Mouse (Mus musculus): ENCODE measurements around the gene Npepl1.
A peak's percentile ranks its signal among the peaks of the same experiment; 100 is the strongest.

The Npepl1 gene

GRCm38 (mm10) chr2:174109991-174110782, at the start of gene Npepl1:
Gene Npepl1 (plus strand): TSS chr2:174110349.
- DNase-seq = peak; percentile 72 to 86

GRCm38 (mm10) chr2:174061219-174061618, 48.9 kb upstream of the Npepl1 start:
- no peak for DNase-seq

- no peak for DNase-seq
Measured at GRCm38 (mm10) chr2:174063074-174063473, 47.1 kb upstream of the Npepl1 start.

GRCm38 (mm10) chr2:174063527-174064211, 46.5 kb upstream of the Npepl1 start:
- no peak for DNase-seq

GRCm38 (mm10) chr2:174067793-174068419, 42.2 kb upstream of the Npepl1 start:
- DNase-seq = no peak

- DNase-seq = no peak
Measured at GRCm38 (mm10) chr2:174069532-174070049, 40.6 kb upstream of the Npepl1 start.

- DNase-seq = no peak
Measured at GRCm38 (mm10) chr2:174071406-174071805, 38.7 kb upstream of the Npepl1 start.

- no peak for DNase-seq
Measured at GRCm38 (mm10) chr2:174073156-174073790, 36.9 kb upstream of the Npepl1 start.

GRCm38 (mm10) chr2:174074621-174075020, 35.5 kb upstream of the Npepl1 start:
- DNase-seq = no peak

GRCm38 (mm10) chr2:174075072-174075570, 35.0 kb upstream of the Npepl1 start:
- no peak for DNase-seq

GRCm38 (mm10) chr2:174075673-174076432, 34.3 kb upstream of the Npepl1 start, which contains the start of gene Stx16:
Gene Stx16 (plus strand): TSS chr2:174076308.
- DNase-seq = peak; percentile 95 to 96

- peak in 1 of 2 experiments; percentile 54 for DNase-seq
Measured at GRCm38 (mm10) chr2:174076433-174076824, 33.7 kb upstream of the Npepl1 start.

- no peak for DNase-seq
Measured at GRCm38 (mm10) chr2:174077004-174077695, 33.0 kb upstream of the Npepl1 start.

- no peak for DNase-seq
Measured at GRCm38 (mm10) chr2:174077776-174078338, 32.3 kb upstream of the Npepl1 start.

- no peak for DNase-seq
Measured at GRCm38 (mm10) chr2:174081833-174082232, 28.3 kb upstream of the Npepl1 start.

- no peak for DNase-seq
Measured at GRCm38 (mm10) chr2:174082380-174082918, 27.7 kb upstream of the Npepl1 start.

GRCm38 (mm10) chr2:174095086-174095485, 15.1 kb upstream of the Npepl1 start:
- DNase-seq = no peak

GRCm38 (mm10) chr2:174102399-174102798, 7.8 kb upstream of the Npepl1 start:
- no peak for DNase-seq

GRCm38 (mm10) chr2:174103527-174103926, 6.6 kb upstream of the Npepl1 start:
- DNase-seq = no peak

- no peak for DNase-seq
Measured at GRCm38 (mm10) chr2:174107375-174107774, 2.8 kb upstream of the Npepl1 start.
